Mouse (Mus musculus): Measurements from ENCODE around the gene Gm21992. TPM values are rescaled to one million over a fixed set of nuclear protein-coding genes. Genes with fewer than 3 reads are reported as not detected.

Gm21992 gene
- 17.3 and 24.4 TPM in 2 replicates for total RNA-seq (2017)

GRCm38 (mm10) chr19:4811063-4811908, at the start of gene Gm21992, which contains the start of gene Rbm14:
Gene Gm21992, minus strand, starts transcription at chr19:4811612.
Gene Rbm14, minus strand, starts transcription at chr19:4811634.
- ATAC-seq (ENCODE audit: extremely low read depth, insufficient number of reproducible peaks, low FRiP score, poor library complexity, severe bottlenecking) = peak; percentile 99

DNA sequence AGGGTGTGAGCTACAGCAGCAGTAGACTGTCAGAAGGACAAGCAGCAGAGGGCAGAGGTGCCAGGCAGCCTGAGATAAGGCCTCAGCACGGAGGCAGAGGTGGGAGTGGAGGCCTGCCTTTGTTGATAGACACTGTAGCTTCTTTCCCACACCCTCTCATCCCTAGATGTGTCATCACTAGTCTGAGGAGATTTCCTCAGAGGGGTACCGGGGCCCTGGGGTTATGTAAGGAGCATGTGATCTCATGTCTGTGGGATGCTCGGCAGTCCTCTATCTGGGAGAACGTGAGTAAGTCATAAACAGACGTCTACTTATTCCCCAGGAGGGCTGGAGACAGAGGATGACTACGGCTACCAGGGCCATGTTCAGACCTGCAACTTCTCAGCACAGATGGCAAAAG, 47.7 kb upstream of the Gm21992 start:
- ATAC-seq (ENCODE audit: extremely low read depth, insufficient number of reproducible peaks, low FRiP score, poor library complexity, severe bottlenecking) = no peak

GRCm38 (mm10) chr19:4855951-4856350, 44.5 kb upstream of the Gm21992 start:
- no peak for ATAC-seq (ENCODE audit: extremely low read depth, insufficient number of reproducible peaks, low FRiP score, poor library complexity, severe bottlenecking)

DNA sequence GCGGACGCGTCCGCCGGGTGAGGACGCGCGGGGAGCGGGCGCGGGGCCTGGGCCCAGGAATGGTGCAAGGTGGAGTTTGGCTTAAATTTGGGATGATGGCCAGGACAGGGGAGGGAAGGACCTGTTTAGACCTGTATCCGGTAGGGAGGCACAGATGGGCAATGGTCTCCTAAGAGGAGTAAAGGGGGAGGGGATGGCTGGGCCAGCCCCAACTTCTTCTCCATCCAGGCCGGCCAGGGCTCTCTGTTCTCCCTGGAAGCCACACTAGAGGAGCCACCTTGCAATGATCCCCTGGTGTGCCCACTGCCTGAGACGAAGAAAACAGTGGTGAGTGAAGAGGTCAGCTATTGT, 44.0 kb upstream of the Gm21992 start:
- ATAC-seq (ENCODE audit: extremely low read depth, insufficient number of reproducible peaks, low FRiP score, poor library complexity, severe bottlenecking) = no peak

- no peak for ATAC-seq (ENCODE audit: extremely low read depth, insufficient number of reproducible peaks, low FRiP score, poor library complexity, severe bottlenecking)
Measured at GRCm38 (mm10) chr19:4854552-4855469, 43.4 kb upstream of the Gm21992 start, which contains the start of gene Ctsf. Gene Ctsf, plus strand, starts transcription at chr19:4855130.

DNA sequence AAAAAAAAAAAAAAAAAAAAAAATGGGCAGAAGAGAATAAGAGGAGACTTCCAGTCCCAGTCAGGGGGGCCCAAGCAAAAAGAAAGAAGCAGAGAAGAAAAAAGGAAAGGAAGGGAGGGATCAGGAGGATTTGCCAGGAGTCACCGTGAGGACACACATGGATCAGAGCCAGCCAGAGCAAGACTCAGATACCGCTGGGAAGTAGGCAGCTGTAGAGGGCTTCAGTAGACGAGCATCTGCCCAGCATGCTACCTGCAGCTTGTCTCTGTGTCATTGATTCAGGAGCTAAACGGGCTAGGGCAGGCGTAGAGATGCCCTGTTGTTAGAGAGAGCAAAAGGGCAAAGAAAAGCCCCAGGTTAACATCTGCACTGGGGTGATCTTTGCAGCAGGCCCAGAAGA, 38.9 kb upstream of the Gm21992 start:
- no peak for ATAC-seq (ENCODE audit: extremely low read depth, insufficient number of reproducible peaks, low FRiP score, poor library complexity, severe bottlenecking)

- ATAC-seq (ENCODE audit: extremely low read depth, insufficient number of reproducible peaks, low FRiP score, poor library complexity, severe bottlenecking) = no peak
Measured at GRCm38 (mm10) chr19:4849800-4850199, 38.4 kb upstream of the Gm21992 start.

GRCm38 (mm10) chr19:4847490-4847889, 36.1 kb upstream of the Gm21992 start:
- ATAC-seq (ENCODE audit: extremely low read depth, insufficient number of reproducible peaks, low FRiP score, poor library complexity, severe bottlenecking) = no peak

DNA sequence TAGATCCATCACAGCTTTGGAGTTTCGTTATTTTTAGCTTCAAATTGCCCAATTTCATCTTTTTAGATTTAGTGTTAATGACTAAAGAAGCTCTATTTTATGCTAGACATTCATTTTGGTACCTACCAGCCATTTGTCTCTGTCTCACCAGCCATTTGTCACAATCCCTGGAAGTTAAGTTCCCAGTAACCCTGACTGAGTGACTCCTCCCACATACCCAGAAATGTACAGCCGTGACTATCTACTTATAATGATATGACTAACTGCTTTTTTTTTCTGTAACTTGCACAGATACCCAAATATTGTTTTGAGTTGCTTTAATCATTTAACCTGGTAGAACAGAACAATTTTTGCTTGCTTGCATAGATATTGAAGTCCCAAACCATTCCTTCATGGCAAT, 34.4 kb upstream of the Gm21992 start:
- ATAC-seq (ENCODE audit: extremely low read depth, insufficient number of reproducible peaks, low FRiP score, poor library complexity, severe bottlenecking) = no peak

DNA sequence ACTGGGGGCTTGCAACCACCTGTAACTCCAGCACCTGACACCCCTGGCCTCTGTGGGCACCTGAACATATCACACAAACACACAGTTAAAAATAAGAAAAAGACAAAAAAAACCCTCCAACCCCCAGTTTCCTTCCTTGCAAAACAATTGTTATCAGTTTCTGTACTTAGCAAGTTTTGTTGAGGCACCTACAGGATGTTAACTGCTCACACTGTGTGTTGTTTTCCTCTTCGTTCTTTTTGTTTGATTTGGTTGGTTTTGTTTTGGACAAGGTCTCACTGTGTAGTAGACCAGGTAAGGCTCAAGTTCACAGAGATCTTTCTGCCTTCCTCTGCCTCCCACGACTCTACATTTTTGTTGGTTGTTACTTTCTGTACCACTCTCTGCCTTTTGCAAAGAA, 31.2 kb upstream of the Gm21992 start:
- no peak for ATAC-seq (ENCODE audit: extremely low read depth, insufficient number of reproducible peaks, low FRiP score, poor library complexity, severe bottlenecking)

DNA sequence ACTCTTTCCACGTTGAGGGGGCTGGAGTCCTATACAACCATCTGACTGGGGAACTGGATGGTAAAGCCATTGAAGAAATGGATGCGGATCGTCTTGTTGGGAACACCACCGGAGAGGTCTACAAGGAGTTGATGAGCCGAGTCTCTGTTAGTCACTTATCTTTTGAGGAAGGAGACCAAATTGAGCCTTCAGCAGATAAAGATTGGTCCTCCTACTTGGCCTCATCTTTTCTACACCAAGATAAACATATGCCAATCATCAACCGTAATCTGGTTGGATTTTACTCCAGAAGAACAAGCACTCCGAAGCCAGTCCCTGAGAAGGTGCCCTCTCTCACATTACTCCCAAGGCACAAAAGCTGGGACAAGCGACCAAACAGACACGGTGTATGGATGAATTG, 29.4 kb upstream of the Gm21992 start:
- ATAC-seq (ENCODE audit: extremely low read depth, insufficient number of reproducible peaks, low FRiP score, poor library complexity, severe bottlenecking) = no peak

DNA sequence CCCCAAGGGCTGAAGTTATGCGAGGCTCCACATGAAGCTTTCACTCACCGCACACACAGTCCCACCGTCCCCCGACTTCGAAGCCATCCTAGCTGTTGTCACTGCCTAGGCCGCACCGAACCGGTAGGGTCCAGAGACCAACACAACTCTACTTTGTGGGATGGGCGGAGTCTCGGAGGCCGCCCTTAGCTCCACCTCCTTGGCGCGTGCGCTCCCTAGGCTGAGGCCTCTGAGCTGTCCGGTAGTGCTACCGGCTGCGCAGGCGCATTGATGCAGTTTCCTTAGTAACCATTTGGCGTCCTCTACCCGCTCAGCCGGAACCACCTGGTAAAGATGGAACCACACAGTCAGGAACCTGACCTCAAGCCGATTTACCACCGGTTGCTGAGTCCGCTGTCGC, 27.7 kb upstream of the Gm21992 start, which contains the start of the genes Ccs and Ccdc87:
Gene Ccs, minus strand, starts transcription at position 184 of the 400 bp plus-strand sequence.
Gene Ccdc87, plus strand, starts transcription at position 218 of the 400 bp plus-strand sequence.
- peak; percentile 95 for ATAC-seq (ENCODE audit: extremely low read depth, insufficient number of reproducible peaks, low FRiP score, poor library complexity, severe bottlenecking)

DNA sequence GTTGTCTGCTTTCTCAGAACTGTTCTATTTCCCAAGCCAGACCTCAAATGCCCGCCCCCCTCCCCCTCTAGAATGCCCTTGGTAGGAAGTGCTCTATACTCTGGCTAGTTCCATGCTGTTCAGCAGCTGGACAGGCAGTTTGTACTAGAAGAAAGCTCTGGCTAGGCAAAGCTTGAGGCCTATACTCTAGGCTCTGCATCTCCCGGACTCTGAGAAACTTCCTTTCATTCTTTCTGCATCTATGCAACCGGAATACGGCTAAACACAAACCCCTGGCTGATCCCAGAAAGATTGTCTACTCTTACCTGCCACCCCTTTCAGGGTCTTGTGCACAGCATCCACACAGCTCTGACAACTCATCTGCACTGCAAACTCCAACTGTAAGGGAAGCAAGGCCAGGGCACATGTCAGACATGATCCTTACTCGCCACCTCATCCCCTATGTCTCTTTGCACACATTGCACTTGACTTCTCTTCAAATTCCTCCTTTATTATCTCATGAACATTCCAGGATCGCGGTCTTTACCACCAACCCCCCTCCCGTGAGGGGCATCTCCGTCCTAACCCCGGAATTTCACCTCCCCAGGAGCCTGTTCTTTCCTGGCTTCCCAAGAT, 27.2 kb upstream of the Gm21992 start:
- ATAC-seq (ENCODE audit: extremely low read depth, insufficient number of reproducible peaks, low FRiP score, poor library complexity, severe bottlenecking) = no peak

- no peak for ATAC-seq (ENCODE audit: extremely low read depth, insufficient number of reproducible peaks, low FRiP score, poor library complexity, severe bottlenecking)
Measured at GRCm38 (mm10) chr19:4837049-4837448, 25.6 kb upstream of the Gm21992 start.

DNA sequence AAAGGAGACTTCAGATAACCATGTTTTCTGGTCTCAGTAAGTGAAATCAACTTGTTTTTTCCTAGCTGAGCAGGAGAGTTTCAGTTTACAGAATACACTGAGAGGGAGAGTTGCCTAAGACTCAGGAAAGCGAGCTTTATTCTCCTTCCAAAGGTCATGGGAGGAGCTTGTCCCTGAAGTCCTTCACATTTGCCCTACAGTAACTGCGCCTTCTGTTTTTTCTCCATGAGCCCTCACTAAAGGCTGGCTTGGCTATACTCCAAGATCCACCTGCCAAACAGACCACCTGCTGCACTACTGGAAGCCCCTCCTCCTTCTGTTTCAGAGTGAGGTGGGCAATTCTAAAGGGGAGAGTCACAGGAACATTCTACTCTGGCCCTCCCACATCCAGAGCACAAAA, 24.7 kb upstream of the Gm21992 start:
- ATAC-seq (ENCODE audit: extremely low read depth, insufficient number of reproducible peaks, low FRiP score, poor library complexity, severe bottlenecking) = no peak

- no peak for ATAC-seq (ENCODE audit: extremely low read depth, insufficient number of reproducible peaks, low FRiP score, poor library complexity, severe bottlenecking)
Measured at GRCm38 (mm10) chr19:4833977-4834376, 22.6 kb upstream of the Gm21992 start.

DNA sequence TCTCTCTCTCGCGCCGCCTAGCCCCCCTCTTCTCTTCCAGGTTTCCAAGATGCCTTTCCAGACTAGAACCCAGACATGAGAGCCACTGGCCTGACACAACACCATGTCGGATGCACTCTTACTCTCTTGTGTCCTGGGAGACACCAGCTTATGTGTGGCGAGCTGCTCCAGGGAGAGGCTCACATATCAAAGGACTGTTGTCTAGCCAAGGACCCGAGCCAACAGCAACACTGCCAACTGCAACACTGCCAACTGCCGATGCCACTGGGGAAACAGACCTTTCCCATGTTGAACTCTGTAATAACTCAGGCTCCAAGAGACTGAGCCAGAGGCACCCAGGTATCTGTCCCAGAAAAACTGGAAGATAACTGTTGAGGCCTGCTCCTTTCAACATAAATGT, 17.7 kb upstream of the Gm21992 start:
- ATAC-seq (ENCODE audit: extremely low read depth, insufficient number of reproducible peaks, low FRiP score, poor library complexity, severe bottlenecking) = no peak

DNA sequence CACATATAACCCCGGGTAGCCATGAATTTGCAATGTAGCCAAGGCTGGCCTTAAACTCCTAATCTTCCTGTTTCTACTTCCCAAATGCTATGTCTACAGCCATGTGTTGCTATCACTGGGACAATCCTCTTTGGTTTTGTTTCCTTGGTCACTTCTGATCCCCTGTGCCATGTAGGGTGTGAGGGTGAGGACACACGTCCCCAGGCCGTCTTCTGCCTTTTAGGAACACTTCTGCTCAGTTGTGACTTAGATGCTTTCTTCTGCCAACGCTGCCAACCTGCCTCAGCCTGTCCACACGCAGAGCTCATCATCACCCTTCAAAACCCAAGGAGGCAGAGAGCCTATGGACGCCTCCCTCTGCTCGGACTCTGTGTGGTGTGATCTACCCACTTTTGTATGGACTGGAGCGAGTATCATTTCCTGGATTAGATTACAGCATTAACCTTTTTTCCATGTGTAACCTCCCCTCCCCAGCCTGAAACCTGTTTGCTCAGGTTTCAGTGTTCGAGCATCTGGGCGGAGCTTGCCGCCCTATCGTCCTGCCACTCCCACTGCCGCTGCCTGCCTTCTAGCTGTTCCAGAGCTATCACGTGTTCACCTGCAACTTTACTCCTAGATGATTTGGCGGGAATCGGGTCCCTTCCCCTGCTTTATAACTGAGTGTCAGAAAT, 17.2 kb upstream of the Gm21992 start:
- no peak for ATAC-seq (ENCODE audit: extremely low read depth, insufficient number of reproducible peaks, low FRiP score, poor library complexity, severe bottlenecking)

Data from neutrophil, adult 5-6 weeks (primary cell).